Mouse (Mus musculus) thymus, adult 2 months (tissue): Measurements from ENCODE around the gene Atp5h.

Experiments
- CTCF ChIP-seq: fragments of 200-500 bp; IDR thresholded peaks from 2 replicates; pipeline ENCODE4 v1.5.1; 2012; ENCODE audit warnings: mild to moderate bottlenecking, control low read depth, low read length, moderate library complexity, borderline replicate concordance; ENCODE audit not compliant: control insufficient read depth, poor library complexity, insufficient read depth; ENCODE audit errors: extremely low read depth
- POLR2A ChIP-seq: fragments of 200-500 bp; IDR thresholded peaks from 2 replicates; pipeline ENCODE4 v1.6.1; 2012; ENCODE audit warnings: mild to moderate bottlenecking, low read length, control low read depth, moderate library complexity; ENCODE audit not compliant: control insufficient read depth, poor library complexity, insufficient read depth; ENCODE audit errors: extremely low read depth

- TF ChIP-seq CTCF (no peak), POLR2A (no peak)
These were observed 9.5 kb upstream of the Atp5h start for GRCm38 (mm10) chr11:115429307-115429706.
